Mouse (Mus musculus): ENCODE measurements around the gene Gadl1.

Gadl1 gene

GRCm38 (mm10) chr9:116091101-116091841, 182.0 kb downstream of the Gadl1 start:
- DNase-seq: no peak

- no peak for DNase-seq
Observed at GRCm38 (mm10) chr9:116091921-116092320, 182.7 kb downstream of the Gadl1 start.

- DNase-seq: no peak
Observed at GRCm38 (mm10) chr9:116098724-116099595, 189.7 kb downstream of the Gadl1 start.

GRCm38 (mm10) chr9:116099596-116099993, 190.3 kb downstream of the Gadl1 start:
- DNase-seq: no peak

DNA sequence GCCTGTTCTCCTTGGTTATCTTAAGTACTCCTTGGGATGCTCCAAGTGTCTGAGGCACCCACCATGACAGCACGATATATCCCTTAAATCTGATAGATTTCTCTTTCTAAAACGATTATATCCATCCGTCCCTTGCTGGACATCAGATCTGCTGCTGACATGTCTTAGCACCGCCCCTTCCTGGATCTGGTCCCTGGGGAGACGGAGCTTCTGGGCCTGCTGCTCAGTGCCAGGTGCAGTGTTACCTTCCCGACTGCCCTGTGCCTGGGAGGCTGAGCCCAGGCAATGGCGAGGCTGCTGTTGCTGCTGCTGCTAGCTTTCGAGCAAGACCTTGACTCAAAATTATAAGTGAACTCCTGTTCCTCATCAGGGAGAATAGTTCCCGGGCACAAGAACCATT, 190.8 kb downstream of the Gadl1 start:
- DNase-seq: no peak

- DNase-seq: no peak
Observed at GRCm38 (mm10) chr9:116101842-116102241, 192.6 kb downstream of the Gadl1 start.

DNA sequence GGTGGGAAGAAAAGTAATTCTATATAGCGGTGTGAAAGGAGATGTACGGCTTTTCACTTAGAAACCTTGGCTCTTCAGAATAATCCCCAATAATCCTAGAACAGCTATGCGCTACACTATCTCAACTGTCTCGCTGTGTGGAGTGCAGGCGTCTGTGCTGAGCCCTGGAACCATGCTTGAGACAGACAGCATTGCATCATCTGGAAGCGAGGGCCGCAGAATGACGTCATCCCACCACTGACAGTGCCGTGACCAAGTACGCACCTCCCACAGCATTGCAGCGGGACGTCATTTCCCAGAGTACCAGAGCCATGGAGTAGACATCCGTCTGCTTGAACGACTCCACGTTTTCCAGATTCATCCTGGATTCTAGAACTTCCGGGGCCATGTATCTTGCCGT, 195.5 kb downstream of the Gadl1 start:
- DNase-seq: no peak

- DNase-seq: no peak
Observed at GRCm38 (mm10) chr9:116108729-116109128, 199.5 kb downstream of the Gadl1 start.

DNA sequence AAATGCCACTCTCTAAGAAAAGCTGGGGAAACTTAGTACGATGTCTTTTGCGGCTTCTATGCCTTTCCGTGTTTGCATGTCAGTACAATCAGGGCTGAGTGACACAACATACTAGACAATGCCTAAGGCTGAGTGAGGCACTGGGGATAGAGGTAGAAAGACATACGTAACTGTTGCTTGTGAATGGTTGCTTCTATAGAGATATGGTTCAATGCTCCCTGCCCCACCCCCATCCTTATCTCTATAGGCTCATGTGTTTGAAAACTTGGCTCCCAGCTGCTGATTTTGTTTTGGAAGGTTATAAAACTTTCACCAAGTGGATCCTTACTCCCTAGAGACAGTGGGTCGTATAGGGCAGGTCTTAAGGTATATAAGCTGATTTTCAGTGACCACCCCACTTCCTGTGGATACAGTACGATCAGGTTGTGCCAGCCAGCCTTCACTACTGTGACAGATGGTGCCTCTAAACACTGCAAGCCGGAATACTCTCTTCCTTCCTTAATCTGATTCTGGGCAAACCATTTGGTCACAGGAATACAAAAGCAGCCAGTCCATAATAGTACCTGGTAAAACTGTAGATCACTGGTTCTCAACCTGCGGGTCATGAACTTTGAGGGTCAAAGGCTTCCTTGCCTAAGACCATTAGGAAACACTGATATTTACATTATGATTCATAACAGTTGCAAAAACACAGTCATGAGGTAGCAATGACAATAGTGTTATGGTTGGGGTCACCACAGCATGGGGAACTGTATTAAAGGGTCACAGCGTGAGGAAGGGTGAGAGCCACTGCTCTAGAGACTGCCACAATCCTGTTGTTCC, 202.1 kb downstream of the Gadl1 start:
- no peak for DNase-seq

DNA sequence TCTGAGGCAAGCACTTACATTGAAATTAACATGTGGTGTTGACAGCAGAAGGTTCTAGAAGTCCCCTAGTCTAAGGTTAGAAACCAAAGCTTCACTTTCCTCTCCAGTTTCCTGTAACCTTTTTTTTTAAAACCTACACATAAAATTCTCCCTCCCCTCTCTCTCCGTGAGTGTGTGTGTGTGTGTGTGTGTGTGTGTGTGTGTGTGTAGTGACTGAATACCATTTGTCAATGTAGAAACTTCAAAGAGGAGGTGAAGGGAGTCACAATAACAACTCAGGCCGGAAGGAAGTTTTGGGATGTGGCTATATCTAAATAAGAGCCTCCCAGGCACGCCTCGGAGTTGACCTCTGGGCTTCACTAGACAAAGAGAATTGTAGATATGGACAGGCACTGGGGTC, 205.1 kb downstream of the Gadl1 start:
- DNase-seq: no peak

- DNase-seq: no peak
Observed at GRCm38 (mm10) chr9:116115875-116116274, 206.6 kb downstream of the Gadl1 start.

DNA sequence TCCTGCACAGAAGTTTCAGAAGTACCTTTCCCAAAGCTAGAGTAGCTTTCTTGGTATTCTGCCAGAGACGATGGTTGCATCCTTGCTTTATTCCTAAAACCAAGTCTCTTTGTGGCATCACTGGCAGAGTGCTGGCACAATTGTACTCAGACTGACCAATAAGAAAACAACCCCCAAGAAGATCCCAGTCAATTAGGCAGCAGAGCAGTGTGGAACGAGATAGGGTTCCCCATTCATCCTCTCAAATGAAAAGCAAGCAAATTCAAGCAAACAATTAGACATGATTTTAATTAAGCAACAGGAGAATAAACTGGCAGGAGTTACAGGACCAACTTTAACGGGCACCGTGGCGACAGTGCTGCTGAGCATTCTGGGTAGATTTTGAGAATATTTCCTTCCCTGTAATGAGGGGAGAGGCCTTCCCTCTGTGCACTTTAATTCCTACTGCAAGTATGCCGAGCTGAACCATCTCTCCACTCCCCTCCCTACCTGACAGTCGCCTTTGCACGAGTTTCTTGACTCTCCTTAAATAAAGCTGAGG, 209.1 kb downstream of the Gadl1 start:
- no peak for DNase-seq

- no peak for DNase-seq
Observed at GRCm38 (mm10) chr9:116119990-116120389, 210.7 kb downstream of the Gadl1 start.

GRCm38 (mm10) chr9:116121472-116121871, 212.2 kb downstream of the Gadl1 start:
- DNase-seq: no peak

DNA sequence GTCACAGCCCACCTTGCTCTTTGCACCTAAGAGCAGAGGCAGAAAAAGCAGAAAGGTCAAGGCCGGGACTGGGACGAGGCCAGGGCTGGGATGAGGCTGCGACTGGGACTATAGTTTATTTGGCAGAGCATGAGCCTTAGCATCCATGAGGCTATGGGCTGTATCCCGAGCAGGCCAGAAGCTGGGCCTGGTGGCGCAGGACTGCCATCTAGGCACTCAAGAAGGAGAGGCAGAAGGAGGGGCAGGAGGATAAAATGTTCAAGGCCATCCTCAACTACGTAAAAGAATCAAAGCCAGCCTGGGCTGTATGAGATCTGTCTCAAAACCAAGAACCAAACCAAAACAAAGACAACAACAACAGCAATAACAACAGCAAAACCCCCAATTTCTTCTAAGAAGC, 213.3 kb downstream of the Gadl1 start:
- DNase-seq: no peak

GRCm38 (mm10) chr9:116122969-116123589, 213.8 kb downstream of the Gadl1 start:
- no peak for DNase-seq
